Mouse (Mus musculus): ENCODE results near the gene Cyp2a22. TPM values are rescaled to one million over a fixed set of nuclear protein-coding genes. Genes with fewer than 3 reads are reported as not detected.
"Not testable (repeated sequence)": the region's sequence is repeated elsewhere in the genome, so short reads cannot be mapped to it uniquely, and the experiment has no call there.

Cyp2a22 gene
- total RNA-seq (2012; rRNA removed): not detected in 2 replicates

GRCm38 (mm10) chr7:26939262-26939661, at the start of gene Cyp2a22:
Cyp2a22 (minus strand) TSS chr7:26939384.
- Histone ChIP-seq H3K9ac (ENCODE audit: insufficient read depth, low read depth, low read length, poor library complexity, severe bottlenecking) (no peak within 1 kb of the TSS), H3K36me3 (ENCODE audit: control insufficient read depth, insufficient read depth, low read length, poor library complexity, severe bottlenecking) (no peaks in the 10 kb centered on the region), H3K4me3 (ENCODE audit: insufficient read depth in 1 of 2, low read depth in 1 of 2, low read length in 2 of 2, poor library complexity in 1 of 2, severe bottlenecking in 1 of 2) (no peak within 1 kb of the TSS), H3K4me1 (ENCODE audit: control insufficient read depth in 2 of 2, insufficient read depth in 2 of 2, low read length in 2 of 2, poor library complexity in 1 of 2) (no peaks in the 10 kb centered on the region), H3K9me3 (ENCODE audit: control insufficient read depth, insufficient read depth, low read depth, low read length) (no peaks in the 10 kb centered on the region), H3K27ac (ENCODE audit: insufficient read depth, low read depth, low read length, poor library complexity, severe bottlenecking) (no peak within 1 kb of the TSS)
- no peak for DNase-seq (ENCODE audit: low read depth, low spot score)
- TF ChIP-seq MAFK (IDR thresholded peaks at IDR 0.05; ENCODE audit: insufficient read depth, low read depth, low read length) (no peak), ZNF384 (IDR thresholded peaks at IDR 0.05; ENCODE audit: low read depth, low read length) (no peak), HCFC1 (IDR thresholded peaks at IDR 0.05; ENCODE audit: borderline replicate concordance, insufficient read depth, low read length) (no peak), ZC3H11A (IDR thresholded peaks at IDR 0.05; ENCODE audit: borderline replicate concordance, low read depth, low read length) (no peak), CHD2 (IDR thresholded peaks at IDR 0.05; ENCODE audit: low read depth, low read length) (no peak)
- in situ Hi-C loops (cut with MboI; ENCODE audit: low sequenced_read_pairs in 2 of 2, unreplicated experiment in 2 of 2): no loop called here

GRCm38 (mm10) chr7:26983151-26983550, 44.0 kb upstream of the Cyp2a22 start:
- peak overlapping the region; percentile 91 for H3K27ac ChIP-seq (ENCODE audit: insufficient read depth, low read depth, low read length, poor library complexity, severe bottlenecking)
- in situ Hi-C loops (cut with MboI; ENCODE audit: low sequenced_read_pairs in 2 of 2, unreplicated experiment in 2 of 2): not testable (repeated sequence)

GRCm38 (mm10) chr7:26982551-26982950, 43.4 kb upstream of the Cyp2a22 start:
- Histone ChIP-seq H3K9ac (ENCODE audit: insufficient read depth, low read depth, low read length, poor library complexity, severe bottlenecking) (no peak overlapping the region), H3K4me1 (ENCODE audit: control insufficient read depth in 2 of 2, insufficient read depth in 2 of 2, low read length in 2 of 2, poor library complexity in 1 of 2) (peaks cover 2 to 3% of the 10 kb centered on the region in 2 experiments; a peak in 2 of 4 replicates), H3K36me3 (ENCODE audit: control insufficient read depth, insufficient read depth, low read length, poor library complexity, severe bottlenecking) (peaks cover 4% of the 10 kb centered on the region; the same call in 1 of the 2 replicates), H3K9me3 (ENCODE audit: control insufficient read depth, insufficient read depth, low read depth, low read length) (peaks cover 3% of the 10 kb centered on the region; the same call in 1 of the 2 replicates), H3K4me3 (ENCODE audit: insufficient read depth in 1 of 2, low read depth in 1 of 2, low read length in 2 of 2, poor library complexity in 1 of 2, severe bottlenecking in 1 of 2) (no peak overlapping the region), H3K27ac (ENCODE audit: insufficient read depth, low read depth, low read length, poor library complexity, severe bottlenecking) (peak overlapping the region; percentile 91; the same call in 1 of the 2 replicates)
- no peak for TF ChIP-seq ZC3H11A (IDR thresholded peaks at IDR 0.05; ENCODE audit: borderline replicate concordance, low read depth, low read length)
- TF ChIP-seq HCFC1 (IDR thresholded peaks at IDR 0.05; ENCODE audit: borderline replicate concordance, insufficient read depth, low read length): no peak
- no peak for TF ChIP-seq ZNF384 (IDR thresholded peaks at IDR 0.05; ENCODE audit: low read depth, low read length)
- no peak for TF ChIP-seq CHD2 (IDR thresholded peaks at IDR 0.05; ENCODE audit: low read depth, low read length)
- TF ChIP-seq MAFK (IDR thresholded peaks at IDR 0.05; ENCODE audit: insufficient read depth, low read depth, low read length): no peak
- DNase-seq (ENCODE audit: low read depth, low spot score): peak; percentile 31
- in situ Hi-C loops (cut with MboI; ENCODE audit: low sequenced_read_pairs in 2 of 2, unreplicated experiment in 2 of 2): no loop called here

More at GRCm38 (mm10) chr7:26983151-26983550, 44.0 kb upstream of the Cyp2a22 start:
- not testable (repeated sequence) for H3K9ac ChIP-seq (ENCODE audit: insufficient read depth, low read depth, low read length, poor library complexity, severe bottlenecking); H3K4me1 ChIP-seq (ENCODE audit: control insufficient read depth in 2 of 2, insufficient read depth in 2 of 2, low read length in 2 of 2, poor library complexity in 1 of 2); H3K9me3 ChIP-seq (ENCODE audit: control insufficient read depth, insufficient read depth, low read depth, low read length); H3K4me3 ChIP-seq (ENCODE audit: insufficient read depth in 1 of 2, low read depth in 1 of 2, low read length in 2 of 2, poor library complexity in 1 of 2, severe bottlenecking in 1 of 2); H3K36me3 ChIP-seq (ENCODE audit: control insufficient read depth, insufficient read depth, low read length, poor library complexity, severe bottlenecking)
- peak; percentile 48 for DNase-seq (ENCODE audit: low read depth, low spot score)

- H3K9ac ChIP-seq (ENCODE audit: insufficient read depth, low read depth, low read length, poor library complexity, severe bottlenecking); H3K4me3 ChIP-seq (ENCODE audit: insufficient read depth in 1 of 2, low read depth in 1 of 2, low read length in 2 of 2, poor library complexity in 1 of 2, severe bottlenecking in 1 of 2); H3K9me3 ChIP-seq (ENCODE audit: control insufficient read depth, insufficient read depth, low read depth, low read length); DNase-seq (ENCODE audit: low read depth, low spot score); in situ Hi-C loops (cut with MboI; ENCODE audit: low sequenced_read_pairs in 2 of 2, unreplicated experiment in 2 of 2); H3K27ac ChIP-seq (ENCODE audit: insufficient read depth, low read depth, low read length, poor library complexity, severe bottlenecking); H3K36me3 ChIP-seq (ENCODE audit: control insufficient read depth, insufficient read depth, low read length, poor library complexity, severe bottlenecking); H3K4me1 ChIP-seq (ENCODE audit: control insufficient read depth in 2 of 2, insufficient read depth in 2 of 2, low read length in 2 of 2, poor library complexity in 1 of 2): not testable (repeated sequence)
These were observed 42.8 kb upstream of the Cyp2a22 start for GRCm38 (mm10) chr7:26981937-26982336.

GRCm38 (mm10) chr7:26981464-26981863, 42.3 kb upstream of the Cyp2a22 start:
- DNase-seq (ENCODE audit: low read depth, low spot score); H3K4me3 ChIP-seq (ENCODE audit: insufficient read depth in 1 of 2, low read depth in 1 of 2, low read length in 2 of 2, poor library complexity in 1 of 2, severe bottlenecking in 1 of 2); H3K9me3 ChIP-seq (ENCODE audit: control insufficient read depth, insufficient read depth, low read depth, low read length); H3K27ac ChIP-seq (ENCODE audit: insufficient read depth, low read depth, low read length, poor library complexity, severe bottlenecking); H3K9ac ChIP-seq (ENCODE audit: insufficient read depth, low read depth, low read length, poor library complexity, severe bottlenecking); in situ Hi-C loops (cut with MboI; ENCODE audit: low sequenced_read_pairs in 2 of 2, unreplicated experiment in 2 of 2); H3K36me3 ChIP-seq (ENCODE audit: control insufficient read depth, insufficient read depth, low read length, poor library complexity, severe bottlenecking); H3K4me1 ChIP-seq (ENCODE audit: control insufficient read depth in 2 of 2, insufficient read depth in 2 of 2, low read length in 2 of 2, poor library complexity in 1 of 2): not testable (repeated sequence)

GRCm38 (mm10) chr7:26962371-26962770, 23.2 kb upstream of the Cyp2a22 start:
- H3K4me1 ChIP-seq (ENCODE audit: control insufficient read depth in 2 of 2, insufficient read depth in 2 of 2, low read length in 2 of 2, poor library complexity in 1 of 2); H3K4me3 ChIP-seq (ENCODE audit: insufficient read depth in 1 of 2, low read depth in 1 of 2, low read length in 2 of 2, poor library complexity in 1 of 2, severe bottlenecking in 1 of 2); H3K27ac ChIP-seq (ENCODE audit: insufficient read depth, low read depth, low read length, poor library complexity, severe bottlenecking); H3K36me3 ChIP-seq (ENCODE audit: control insufficient read depth, insufficient read depth, low read length, poor library complexity, severe bottlenecking); H3K9ac ChIP-seq (ENCODE audit: insufficient read depth, low read depth, low read length, poor library complexity, severe bottlenecking); in situ Hi-C loops (cut with MboI; ENCODE audit: low sequenced_read_pairs in 2 of 2, unreplicated experiment in 2 of 2); DNase-seq (ENCODE audit: low read depth, low spot score); H3K9me3 ChIP-seq (ENCODE audit: control insufficient read depth, insufficient read depth, low read depth, low read length): not testable (repeated sequence)

GRCm38 (mm10) chr7:26953306-26953705, 14.1 kb upstream of the Cyp2a22 start:
- H3K9me3 ChIP-seq (ENCODE audit: control insufficient read depth, insufficient read depth, low read depth, low read length); H3K27ac ChIP-seq (ENCODE audit: insufficient read depth, low read depth, low read length, poor library complexity, severe bottlenecking); in situ Hi-C loops (cut with MboI; ENCODE audit: low sequenced_read_pairs in 2 of 2, unreplicated experiment in 2 of 2); H3K4me3 ChIP-seq (ENCODE audit: insufficient read depth in 1 of 2, low read depth in 1 of 2, low read length in 2 of 2, poor library complexity in 1 of 2, severe bottlenecking in 1 of 2); H3K9ac ChIP-seq (ENCODE audit: insufficient read depth, low read depth, low read length, poor library complexity, severe bottlenecking); DNase-seq (ENCODE audit: low read depth, low spot score); H3K36me3 ChIP-seq (ENCODE audit: control insufficient read depth, insufficient read depth, low read length, poor library complexity, severe bottlenecking); H3K4me1 ChIP-seq (ENCODE audit: control insufficient read depth in 2 of 2, insufficient read depth in 2 of 2, low read length in 2 of 2, poor library complexity in 1 of 2): not testable (repeated sequence)

All from ES-E14 (cell line).